Comparison of ENCODE assay signal across 9 mouse cellular contexts in the genomic region with DNA sequence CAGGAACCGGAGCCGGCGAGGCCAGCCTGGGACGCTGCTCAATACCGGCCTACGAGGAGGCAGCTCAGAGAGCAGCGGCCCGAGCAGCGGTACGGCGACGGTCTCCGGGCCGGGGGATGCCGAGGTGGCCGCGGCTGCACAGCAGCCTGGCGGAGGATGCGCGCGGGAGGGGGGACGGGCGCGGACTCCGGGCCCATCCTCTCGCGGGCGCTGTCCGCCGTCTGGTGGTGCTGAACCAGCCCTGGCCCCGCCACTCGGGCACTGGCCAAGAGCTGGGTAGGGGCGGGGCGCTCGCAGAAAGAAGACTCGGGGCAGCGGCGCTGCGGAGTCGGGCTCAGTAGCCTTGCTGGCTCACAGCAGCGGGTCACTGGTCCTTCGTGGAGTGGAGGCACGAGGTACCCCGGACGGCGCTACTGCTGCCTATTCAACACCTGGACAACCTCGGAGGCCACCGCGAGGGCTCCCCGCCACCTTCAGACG. TPM values are rescaled to one million over a fixed set of nuclear protein-coding genes. Genes with fewer than 3 reads are reported as not detected.
DNase-seq lines count a peak whose midpoint lies in the region; ATAC-seq lines count a peak whose summit lies in the region.
"Had no signal": no experiment of that assay in that cellular context is flagged by ENCODE, and none has a peak within 500 bp of the region (broad histone marks: within the 10 kb centered on the region; RNA-seq: fewer than 3 reads in every experiment).

No protein-coding gene starts in this region.

- H3K4me2 ChIP-seq in hindbrain, embryonic 14.5 days (replicated peaks), result peak overlapping the region; percentile 87

- WGBS in hindbrain, embryonic 14.5 days, result under 1% methylated on average over 50 of the region's 51 CpGs

- ATAC-seq in hindbrain, embryonic 14.5 days (ENCODE audit: low FRiP score), result peak; percentile 68

- H3K27ac ChIP-seq in hindbrain, embryonic 14.5 days, result peak overlapping the region; percentile 98

- DNase-seq in R1 (ENCODE audit: low read depth, low spot score), result peak; percentile 79
- DNase-seq in cerebellum, postnatal 25 days, result peak; percentile 81 to 89
- DNase-seq in gastrocnemius, adult 18-20 months (ENCODE audit: low spot score), result peak; percentile 88
- peak; percentile 75 for DNase-seq in hindbrain, embryonic 14.5 days (ENCODE audit: low spot score)
- peak; percentile 72 to 83 for DNase-seq in layer of hippocampus, postnatal 14 days (ENCODE audit: low spot score in 2 of 2)
- DNase-seq in lung, postnatal 25 days (ENCODE audit: low spot score), result peak; percentile 82
- DNase-seq in retina, postnatal 1 day, result peak; percentile 92
- peak; percentile 78 to 82 for DNase-seq in thymus, postnatal 36 days

- H3K9ac ChIP-seq in hindbrain, embryonic 14.5 days, result peak overlapping the region; percentile 87

- peak overlapping the region; percentile 80 for H3K4me3 ChIP-seq in hindbrain, embryonic 14.5 days (replicated peaks; ENCODE audit: low read length)
- H3K4me3 ChIP-seq: erythroblast, embryonic 14.5 days had no signal

- H3K4me1 ChIP-seq in hindbrain, embryonic 14.5 days (replicated peaks; ENCODE audit: control insufficient read depth, insufficient read depth, low read length), result peaks cover 33% of the 10 kb centered on the region

- H3K27me3 ChIP-seq in hindbrain, embryonic 14.5 days (ENCODE audit: control insufficient read depth, insufficient read depth, low read length), result no peaks in the 10 kb centered on the region; the same call in 1 of the 2 replicates

- H3K36me3 ChIP-seq in hindbrain, embryonic 14.5 days (replicated peaks; ENCODE audit: control insufficient read depth, insufficient read depth), result no peaks in the 10 kb centered on the region

- no peaks in the 10 kb centered on the region for H3K9me3 ChIP-seq in hindbrain, embryonic 14.5 days (ENCODE audit: control insufficient read depth, low read length)

RNA-seq across cellular contexts. Expression of gene Trim67, which starts 0.3 kb away (rescaled TPM):
- total RNA-seq in gastrocnemius, adult 18-20 months (2021), result under 1 TPM; 0.05 to 0.21 TPM
- polyA plus RNA-seq in hindbrain, embryonic 14.5 days (2014; fragmentation: Nextera tagmentation; extraction: Ambion mirVana), result 35.8 and 39.4 TPM in 2 replicates
- 10 to 100 TPM; 14.9 to 16.5 TPM for total RNA-seq in layer of hippocampus, postnatal 14 days (2021)
- polyA plus RNA-seq: erythroblast, embryonic 14.5 days had no signal

RNA-seq across cellular contexts. Expression of gene Fam89a, which starts 41.6 kb away (rescaled TPM):
- 1 to 10 TPM in 1 of 2 experiments, under 1 TPM in 1; 0.62 to 1.5 TPM for total RNA-seq in gastrocnemius, adult 18-20 months (2021)
- polyA plus RNA-seq in hindbrain, embryonic 14.5 days (2014; fragmentation: Nextera tagmentation; extraction: Ambion mirVana), result 1.0 and 1.2 TPM in 2 replicates
- total RNA-seq in layer of hippocampus, postnatal 14 days (2021), result under 1 TPM; 0.67 to 0.97 TPM
- polyA plus RNA-seq: erythroblast, embryonic 14.5 days had no signal

Comparison
In these comparisons a context has a peak if more than half of its experiments do, and no peak if none do; other contexts are left out.
1. Peak in every context shown above with its lines: DNase-seq, ATAC-seq, H3K4me3 ChIP-seq and H3K27ac ChIP-seq.
2. RNA of gene Trim67, which starts 0.3 kb away (total RNA-seq): 14.9 to 16.5 TPM in layer of hippocampus, postnatal 14 days; 0.05 to 0.21 TPM in gastrocnemius, adult 18-20 months; every median in the first group is over 10 times any median in the second.